Comparison of ENCODE assay signal across 17 mouse cellular contexts in genomic region chr2:110379811-110380210, GRCm38 (mm10). TPM values are rescaled to one million over a fixed set of nuclear protein-coding genes. Genes with fewer than 3 reads are reported as not detected.
"Had no signal": no experiment of that assay in that cellular context is flagged by ENCODE, and none has a peak within 500 bp of the region (broad histone marks: within the 10 kb centered on the region; RNA-seq: fewer than 3 reads in every experiment).

No protein-coding gene starts in this region.

- H3K4me3 ChIP-seq: left cerebral cortex, adult 2 months; liver, embryonic 13.5 days; lung, embryonic 15.5 days; megakaryocyte, embryonic 14.5 days; midbrain, embryonic 12.5 days; neural tube, embryonic 13.5 days had no signal

- H3K9me3 ChIP-seq: liver, embryonic 13.5 days; lung, embryonic 15.5 days; midbrain, embryonic 12.5 days; neural tube, embryonic 13.5 days had no signal

- H3K27me3 ChIP-seq: liver, embryonic 13.5 days; lung, embryonic 15.5 days; megakaryocyte, embryonic 14.5 days; midbrain, embryonic 12.5 days; neural tube, embryonic 13.5 days had no signal

- ATAC-seq: liver, postnatal 0 days; midbrain, embryonic 16.5 days had no signal

- H3K4me1 ChIP-seq: liver, embryonic 13.5 days; lung, embryonic 15.5 days; megakaryocyte, embryonic 14.5 days; midbrain, embryonic 12.5 days; neural tube, embryonic 13.5 days had no signal

- H3K27ac ChIP-seq: left cerebral cortex, adult 2 months; liver, embryonic 13.5 days; lung, embryonic 15.5 days; macrophage; midbrain, embryonic 12.5 days; neural tube, embryonic 13.5 days; stomach, postnatal 0 days had no signal

- H3K4me2 ChIP-seq: liver, embryonic 13.5 days; lung, embryonic 15.5 days; midbrain, embryonic 12.5 days; neural tube, embryonic 13.5 days had no signal

- H3K9ac ChIP-seq: liver, embryonic 13.5 days; liver, postnatal 0 days; lung, embryonic 15.5 days; midbrain, embryonic 12.5 days; neural tube, embryonic 13.5 days had no signal

- DNase-seq: kidney, adult 2 months; kidney, postnatal 10 days; liver; liver, embryonic 13.5 days; liver, postnatal 0 days; lung, postnatal 14 days; right cerebral cortex, adult 18-20 months; right cerebral cortex, postnatal 25 days; thymus, postnatal 4 days had no signal

- H3K36me3 ChIP-seq: liver, embryonic 13.5 days; lung, embryonic 15.5 days; midbrain, embryonic 12.5 days; neural tube, embryonic 13.5 days had no signal

RNA-seq across cellular contexts. Expression of gene Fibin, which starts 16.8 kb away (rescaled TPM):
- polyA plus RNA-seq: macrophage had no signal
